Mouse (Mus musculus) lung, postnatal 0 days (tissue): ENCODE results near the gene Hcls1.

Experiments used
- CTCF ChIP-seq: IDR thresholded peaks from 2 replicates; pipeline ENCODE4 v1.5.1; 2016; ENCODE audit warnings: antibody characterized with exemption, mild to moderate bottlenecking
- EP300 ChIP-seq: IDR thresholded peaks from 2 replicates; pipeline ENCODE4 v1.6.1; 2016; ENCODE audit warnings: antibody characterized with exemption, mild to moderate bottlenecking, control low read depth

- TF ChIP-seq CTCF = no peak
- TF ChIP-seq EP300 = no peak
These were observed 4.3 kb upstream of the Hcls1 start for GRCm38 (mm10) chr16:36930231-36931136.
